Mouse (Mus musculus): ENCODE data around the gene Cabp4. TPM values are rescaled to one million over a fixed set of nuclear protein-coding genes. Genes with fewer than 3 reads are reported as not detected.
A peak's percentile ranks its signal among the peaks of the same experiment; 100 is the strongest.
"Not testable (repeated sequence)": the region's sequence is repeated elsewhere in the genome, so short reads cannot be mapped to it uniquely, and the experiment has no call there.

Gene Cabp4
- total RNA-seq, 2 experiments from 2014 or later = not detected

GRCm38 (mm10) chr19:4148819-4149218, 5.0 kb upstream of the Cabp4 start:
- intact Hi-C loops (cut with DNase I) = no loop called here
- DNase-seq = no peak

- DNase-seq = peak; percentile 97 to 98
- intact Hi-C loops (cut with DNase I) = no loop called here
These were observed 4.6 kb upstream of the Cabp4 start, which contains the start of gene Coro1b for GRCm38 (mm10) chr19:4148491-4148806. Gene Coro1b (plus strand): TSS chr19:4148619.

- no peak for DNase-seq
- intact Hi-C loops (cut with DNase I) = no loop called here
These were observed 4.1 kb upstream of the Cabp4 start for GRCm38 (mm10) chr19:4147782-4148490.

DNA sequence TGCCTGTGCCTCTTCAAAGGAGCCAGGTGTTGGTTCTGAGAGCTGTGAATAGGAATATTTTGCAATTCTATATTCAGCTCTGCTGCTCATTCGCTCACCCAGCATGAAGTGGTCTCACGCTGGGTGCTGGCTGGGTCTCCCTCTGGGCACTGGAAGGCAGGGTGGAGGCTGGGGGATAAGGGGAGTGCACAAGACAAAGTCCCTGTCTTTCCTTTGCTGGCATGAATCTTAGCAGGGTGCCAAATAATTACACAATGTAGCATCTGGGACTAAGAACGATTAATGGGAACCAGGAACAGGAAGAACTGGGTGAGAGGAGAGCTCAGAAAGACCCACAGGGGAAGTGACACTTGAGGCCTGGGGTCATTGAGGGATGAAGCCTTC, 3.2 kb upstream of the Cabp4 start:
- intact Hi-C loops (cut with DNase I) = no loop called here
- DNase-seq = no peak

GRCm38 (mm10) chr19:4146366-4147021, 2.7 kb upstream of the Cabp4 start:
- intact Hi-C loops (cut with DNase I) = no loop called here
- no peak for DNase-seq

GRCm38 (mm10) chr19:4145936-4146335, 2.1 kb upstream of the Cabp4 start:
- no peak for DNase-seq

DNA sequence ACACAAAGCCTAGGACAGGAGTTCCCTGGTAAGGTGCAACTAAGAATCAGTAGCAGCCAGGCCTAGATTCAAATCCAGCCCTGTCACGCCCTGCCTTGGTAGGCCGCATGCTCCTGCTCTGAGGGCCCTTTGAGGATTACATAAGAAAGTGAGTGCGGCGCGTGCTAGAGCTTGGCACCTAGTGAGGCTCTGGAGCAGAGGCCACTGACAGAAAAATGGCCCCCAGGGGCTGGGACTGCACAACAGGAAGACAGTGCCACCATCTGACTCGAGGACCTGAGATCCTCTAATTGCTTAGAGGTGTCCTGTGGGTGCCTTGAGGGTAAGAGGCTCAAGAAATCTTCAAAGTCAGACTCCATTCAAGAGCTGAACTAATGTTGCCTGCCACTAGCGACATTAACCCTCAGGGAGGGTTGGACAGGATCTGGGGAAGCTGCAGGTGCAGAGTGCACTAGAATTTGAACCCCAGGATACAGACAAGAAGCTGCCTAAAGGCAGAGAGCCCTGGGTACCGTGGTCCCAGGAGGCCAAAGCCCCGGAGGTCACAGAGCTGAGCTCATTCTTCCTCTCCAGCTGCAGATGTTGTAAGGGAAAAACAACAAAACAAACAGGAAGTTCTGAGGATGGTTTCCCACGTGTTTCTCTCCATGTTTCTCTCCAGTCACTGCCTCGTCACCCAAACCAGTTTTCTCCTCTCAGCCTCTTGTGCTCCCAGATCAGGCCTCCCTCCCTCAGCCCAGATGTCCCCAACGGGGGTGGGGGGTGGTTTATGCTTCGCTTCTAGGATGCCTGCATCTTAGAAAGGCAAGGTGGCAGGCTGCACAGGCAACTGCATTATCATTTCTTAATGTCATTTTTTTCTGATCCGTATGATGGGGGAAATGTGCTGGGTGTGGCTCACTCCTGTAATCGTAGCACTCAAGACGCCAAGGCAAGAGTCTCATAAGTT, 991 bp upstream of the Cabp4 start:
- intact Hi-C loops (cut with DNase I) = no loop called here
- DNase-seq = no peak

More at GRCm38 (mm10) chr19:4145936-4146335, 2.1 kb upstream of the Cabp4 start:
- intact Hi-C loops (cut with DNase I) = no loop called here

- no peak for DNase-seq
- intact Hi-C loops (cut with DNase I) = no loop called here
These were observed 1.2 kb downstream of the Cabp4 start for GRCm38 (mm10) chr19:4142416-4143173.

DNA sequence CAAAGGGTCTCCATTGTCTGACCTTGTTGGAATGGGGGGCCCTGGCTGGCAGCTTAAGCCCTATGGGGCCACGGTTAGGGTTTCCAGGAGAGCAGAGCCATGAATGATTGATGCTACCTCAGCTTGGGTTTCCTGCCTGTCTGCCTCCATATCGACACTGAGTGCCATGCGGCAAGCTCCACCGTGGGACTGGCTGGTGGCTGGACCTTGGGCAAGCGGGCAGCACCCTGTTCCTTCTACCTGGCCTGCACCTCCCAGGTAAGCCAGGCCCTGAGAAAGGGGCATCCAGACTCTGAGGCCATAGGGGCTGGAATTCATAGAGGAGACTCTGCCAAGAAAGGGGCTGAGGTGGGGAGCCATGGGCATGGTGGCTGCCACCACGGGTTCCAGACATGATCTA, 3.7 kb downstream of the Cabp4 start:
- no peak for DNase-seq
- intact Hi-C loops (cut with DNase I) = no loop called here

- no peak for DNase-seq
- intact Hi-C loops (cut with DNase I) = loop anchor here (5.0 kb wide), 1 partner anchor 42 kb away; the partner anchor contains the start of genes Cdk2ap2 and Pitpnm1
These were observed 4.4 kb downstream of the Cabp4 start, which contains the start of gene Gpr152 for GRCm38 (mm10) chr19:4139446-4139845. Gene Gpr152 (plus strand): TSS chr19:4139787.

GRCm38 (mm10) chr19:4137913-4138312, 5.9 kb downstream of the Cabp4 start:
- no peak for DNase-seq
- intact Hi-C loops (cut with DNase I) = loop anchor here (5.0 kb wide), 1 partner anchor 41 kb away; the partner anchor contains the start of genes Cdk2ap2 and Pitpnm1

GRCm38 (mm10) chr19:4136463-4136862, 7.4 kb downstream of the Cabp4 start:
- intact Hi-C loops (cut with DNase I) = loop anchor here (5.0 kb wide), 1 partner anchor 39 kb away; the partner anchor contains the start of genes Cdk2ap2 and Pitpnm1
- DNase-seq = no peak

GRCm38 (mm10) chr19:4135963-4136345, 7.9 kb downstream of the Cabp4 start:
- intact Hi-C loops (cut with DNase I) = loop anchor here (5.0 kb wide), 1 partner anchor 39 kb away; the partner anchor contains the start of genes Cdk2ap2 and Pitpnm1
- DNase-seq = not testable (repeated sequence)

- intact Hi-C loops (cut with DNase I) = loop anchor here (5.0 kb wide), 1 partner anchor 38 kb away; the partner anchor contains the start of genes Cdk2ap2 and Pitpnm1
These were observed 8.4 kb downstream of the Cabp4 start for GRCm38 (mm10) chr19:4135229-4135962.

DNA sequence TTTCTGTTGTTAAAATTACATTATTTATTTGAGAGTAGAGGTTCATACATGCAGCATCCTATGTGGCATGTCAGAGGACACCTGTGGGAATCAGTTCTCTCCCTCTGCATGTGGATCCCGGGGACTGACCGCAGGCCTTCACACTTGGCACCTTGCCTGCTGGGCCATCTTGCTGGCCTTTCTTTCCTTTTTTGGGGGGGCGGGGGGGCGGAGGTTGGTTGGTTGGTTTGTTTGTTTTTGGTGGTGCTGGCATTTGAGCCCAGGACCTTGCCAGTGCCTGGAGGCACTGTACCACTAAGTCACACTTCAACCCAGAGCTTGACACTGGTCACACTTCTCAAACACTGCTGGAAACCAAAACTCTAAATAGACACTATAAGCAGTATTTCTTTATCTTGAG, 9.5 kb downstream of the Cabp4 start:
- no peak for DNase-seq
- intact Hi-C loops (cut with DNase I) = no loop called here

More at GRCm38 (mm10) chr19:4135229-4135962, 8.4 kb downstream of the Cabp4 start:
- not testable (repeated sequence) for DNase-seq

- no peak for DNase-seq
- intact Hi-C loops (cut with DNase I) = loop anchor here (2.0 kb wide), 1 partner anchor 53 kb away; no protein-coding TSS in a partner anchor
These were observed 12.1 kb downstream of the Cabp4 start for GRCm38 (mm10) chr19:4131768-4132167.

- DNase-seq = no peak
- intact Hi-C loops (cut with DNase I) = loop anchor here (2.0 kb wide), 1 partner anchor 52 kb away; no protein-coding TSS in a partner anchor
These were observed 12.8 kb downstream of the Cabp4 start for GRCm38 (mm10) chr19:4131075-4131474.

DNA sequence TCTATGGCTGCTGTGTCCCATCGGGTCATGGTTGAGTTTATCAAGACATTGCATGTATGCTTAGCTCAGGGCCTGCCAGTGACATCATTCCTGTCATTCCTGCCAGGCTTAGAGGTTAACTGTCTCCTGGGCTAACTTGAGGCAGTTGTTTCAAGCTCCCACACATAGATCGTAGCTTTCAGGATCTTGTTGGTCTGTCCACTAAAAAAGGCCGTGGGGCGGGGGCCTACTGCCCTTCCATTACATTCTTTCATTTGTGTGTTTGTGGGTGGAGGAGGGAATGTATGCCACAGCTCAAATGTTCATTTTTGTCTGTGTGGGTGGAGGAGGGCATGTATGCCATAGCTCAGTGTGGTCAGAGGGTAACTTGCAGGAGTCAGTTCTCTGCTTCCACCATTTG, 13.7 kb downstream of the Cabp4 start:
- intact Hi-C loops (cut with DNase I) = loop anchor here (2.0 kb wide), 1 partner anchor 51 kb away; no protein-coding TSS in a partner anchor
- no peak for DNase-seq

- intact Hi-C loops (cut with DNase I) = no loop called here
- no peak for DNase-seq
These were observed 14.4 kb downstream of the Cabp4 start for GRCm38 (mm10) chr19:4129462-4129861.

Data from gastrocnemius, postnatal 36 days (tissue).